Mouse (Mus musculus) WW6 (cell line): ENCODE measurements around the gene Cers5.
"Not testable (repeated sequence)": the region's sequence is repeated elsewhere in the genome, so short reads cannot be mapped to it uniquely, and the experiment has no call there.

Experiments
- DNase-seq: peaks from one replicate; pipeline ENCODE4 v3.0.0-alpha.2; 2013; ENCODE audit warnings: low read depth, low spot score

Gene Cers5

GRCm38 (mm10) chr15:99772881-99772924 is at the start of gene Cers5:
Cers5 (minus strand) TSS chr15:99772885.
- not testable (repeated sequence) for DNase-seq

GRCm38 (mm10) chr15:99819621-99820279 is 47.1 kb upstream of the Cers5 start:
- no peak for DNase-seq

- no peak for DNase-seq
These were observed 46.4 kb upstream of the Cers5 start for GRCm38 (mm10) chr15:99819109-99819440.

- DNase-seq: no peak
These were observed 45.8 kb upstream of the Cers5 start for GRCm38 (mm10) chr15:99818321-99819108.

- DNase-seq: no peak
These were observed 44.9 kb upstream of the Cers5 start for GRCm38 (mm10) chr15:99817343-99818235.

GRCm38 (mm10) chr15:99815999-99816398 is 43.3 kb upstream of the Cers5 start:
- no peak for DNase-seq

- DNase-seq: no peak
These were observed 42.0 kb upstream of the Cers5 start for GRCm38 (mm10) chr15:99814554-99815260.

- no peak for DNase-seq
These were observed 41.0 kb upstream of the Cers5 start for GRCm38 (mm10) chr15:99813639-99814038.

- DNase-seq: no peak
These were observed 39.4 kb upstream of the Cers5 start for GRCm38 (mm10) chr15:99812097-99812496.

- no peak for DNase-seq
These were observed 35.4 kb upstream of the Cers5 start for GRCm38 (mm10) chr15:99807776-99808735.

GRCm38 (mm10) chr15:99806171-99806570 is 33.5 kb upstream of the Cers5 start:
- DNase-seq: no peak

- DNase-seq: no peak
These were observed 33.0 kb upstream of the Cers5 start for GRCm38 (mm10) chr15:99805673-99806072.

GRCm38 (mm10) chr15:99803186-99803644 is 30.5 kb upstream of the Cers5 start:
- DNase-seq: no peak

- no peak for DNase-seq
These were observed 29.3 kb upstream of the Cers5 start for GRCm38 (mm10) chr15:99801885-99802572.

- DNase-seq: no peak
These were observed 27.0 kb upstream of the Cers5 start for GRCm38 (mm10) chr15:99799706-99800105.

- DNase-seq: no peak
These were observed 25.2 kb upstream of the Cers5 start for GRCm38 (mm10) chr15:99797898-99798297.

- DNase-seq: no peak
These were observed 24.1 kb upstream of the Cers5 start for GRCm38 (mm10) chr15:99796735-99797134.

GRCm38 (mm10) chr15:99796066-99796465 is 23.4 kb upstream of the Cers5 start:
- no peak for DNase-seq

- DNase-seq: no peak
These were observed 19.6 kb upstream of the Cers5 start for GRCm38 (mm10) chr15:99792221-99792815.

- no peak for DNase-seq
These were observed 18.3 kb upstream of the Cers5 start for GRCm38 (mm10) chr15:99791003-99791402.
